Mouse (Mus musculus): ENCODE data around the gene Ccdc93.
A peak's percentile ranks its signal among the peaks of the same experiment; 100 is the strongest.

Ccdc93 gene

GRCm38 (mm10) chr1:121510420-121511140, 79.7 kb downstream of the Ccdc93 start:
- ATAC-seq (ENCODE audit: insufficient number of reproducible peaks, low FRiP score, low TSS enrichment) = peak; percentile 60

- no peak for ATAC-seq (ENCODE audit: insufficient number of reproducible peaks, low FRiP score, low TSS enrichment)
These were observed 80.3 kb downstream of the Ccdc93 start for GRCm38 (mm10) chr1:121511186-121511585.

GRCm38 (mm10) chr1:121511966-121512365, 81.1 kb downstream of the Ccdc93 start:
- ATAC-seq (ENCODE audit: insufficient number of reproducible peaks, low FRiP score, low TSS enrichment) = no peak

- ATAC-seq (ENCODE audit: insufficient number of reproducible peaks, low FRiP score, low TSS enrichment) = no peak
These were observed 87.8 kb downstream of the Ccdc93 start for GRCm38 (mm10) chr1:121518609-121519008.

GRCm38 (mm10) chr1:121527061-121527460, 96.2 kb downstream of the Ccdc93 start:
- ATAC-seq (ENCODE audit: insufficient number of reproducible peaks, low FRiP score, low TSS enrichment) = no peak

GRCm38 (mm10) chr1:121527600-121528398, 97.0 kb downstream of the Ccdc93 start:
- ATAC-seq (ENCODE audit: insufficient number of reproducible peaks, low FRiP score, low TSS enrichment) = no peak

- no peak for ATAC-seq (ENCODE audit: insufficient number of reproducible peaks, low FRiP score, low TSS enrichment)
These were observed 97.5 kb downstream of the Ccdc93 start, which contains the start of gene Htr5b for GRCm38 (mm10) chr1:121528399-121528720. TSS of gene Htr5b (minus strand) at chr1:121528465.

GRCm38 (mm10) chr1:121529286-121529685, 98.4 kb downstream of the Ccdc93 start:
- ATAC-seq (ENCODE audit: insufficient number of reproducible peaks, low FRiP score, low TSS enrichment) = no peak

- no peak for ATAC-seq (ENCODE audit: insufficient number of reproducible peaks, low FRiP score, low TSS enrichment)
These were observed 100.6 kb downstream of the Ccdc93 start for GRCm38 (mm10) chr1:121531439-121531838.

GRCm38 (mm10) chr1:121540361-121540760, 109.5 kb downstream of the Ccdc93 start:
- ATAC-seq (ENCODE audit: insufficient number of reproducible peaks, low FRiP score, low TSS enrichment) = no peak

- no peak for ATAC-seq (ENCODE audit: insufficient number of reproducible peaks, low FRiP score, low TSS enrichment)
These were observed 116.0 kb downstream of the Ccdc93 start for GRCm38 (mm10) chr1:121546844-121547243.

- no peak for ATAC-seq (ENCODE audit: insufficient number of reproducible peaks, low FRiP score, low TSS enrichment)
These were observed 117.8 kb downstream of the Ccdc93 start for GRCm38 (mm10) chr1:121548667-121549066.

- ATAC-seq (ENCODE audit: insufficient number of reproducible peaks, low FRiP score, low TSS enrichment) = no peak
These were observed 118.6 kb downstream of the Ccdc93 start for GRCm38 (mm10) chr1:121549456-121549855.

GRCm38 (mm10) chr1:121550801-121551456, 120.1 kb downstream of the Ccdc93 start:
- no peak for ATAC-seq (ENCODE audit: insufficient number of reproducible peaks, low FRiP score, low TSS enrichment)

- ATAC-seq (ENCODE audit: insufficient number of reproducible peaks, low FRiP score, low TSS enrichment) = no peak
These were observed 120.6 kb downstream of the Ccdc93 start for GRCm38 (mm10) chr1:121551457-121551835.
